Mouse (Mus musculus) neural tube, embryonic 10.5 days (tissue): ENCODE results near the gene Rbpjl.

ENCODE experiments used
- DNase-seq: peaks from one replicate; pipeline ENCODE4 v3.0.0-alpha.2; 2017; ENCODE audit warnings: low spot score; ENCODE audit errors: extremely low spot score

Gene Rbpjl

GRCm38 (mm10) chr2:164443460-164444000 lies 40.6 kb downstream of the Rbpjl start, which contains the start of gene Sdc4:
TSS of gene Sdc4 (minus strand) at chr2:164443887.
- no peak for DNase-seq

GRCm38 (mm10) chr2:164444701-164445100 lies 41.8 kb downstream of the Rbpjl start:
- DNase-seq = no peak

- DNase-seq = no peak
Observed at GRCm38 (mm10) chr2:164445399-164446085, 42.6 kb downstream of the Rbpjl start.

- DNase-seq = no peak
Observed at GRCm38 (mm10) chr2:164446086-164446469, 43.1 kb downstream of the Rbpjl start.

GRCm38 (mm10) chr2:164448140-164448539 lies 45.2 kb downstream of the Rbpjl start:
- no peak for DNase-seq

- no peak for DNase-seq
Observed at GRCm38 (mm10) chr2:164448921-164449320, 46.0 kb downstream of the Rbpjl start.

GRCm38 (mm10) chr2:164449341-164450042 lies 46.6 kb downstream of the Rbpjl start:
- DNase-seq = no peak

GRCm38 (mm10) chr2:164452000-164452676 lies 49.2 kb downstream of the Rbpjl start:
- peak; percentile 53 for DNase-seq

GRCm38 (mm10) chr2:164453047-164453757 lies 50.3 kb downstream of the Rbpjl start:
- no peak for DNase-seq

- DNase-seq = no peak
Observed at GRCm38 (mm10) chr2:164453887-164454500, 51.1 kb downstream of the Rbpjl start.

- no peak for DNase-seq
Observed at GRCm38 (mm10) chr2:164454846-164455245, 51.9 kb downstream of the Rbpjl start.

- no peak for DNase-seq
Observed at GRCm38 (mm10) chr2:164455421-164456190, 52.7 kb downstream of the Rbpjl start.

- DNase-seq = no peak
Observed at GRCm38 (mm10) chr2:164456413-164456812, 53.5 kb downstream of the Rbpjl start.

- peak; percentile 36 for DNase-seq
Observed at GRCm38 (mm10) chr2:164456864-164457300, 53.9 kb downstream of the Rbpjl start, which contains the start of gene Sys1. TSS of gene Sys1 (plus strand) at chr2:164456964.

GRCm38 (mm10) chr2:164457942-164458341 lies 55.0 kb downstream of the Rbpjl start:
- no peak for DNase-seq

- no peak for DNase-seq
Observed at GRCm38 (mm10) chr2:164458535-164458934, 55.6 kb downstream of the Rbpjl start.

GRCm38 (mm10) chr2:164460745-164461551 lies 58.0 kb downstream of the Rbpjl start, which contains the start of gene Gm20458:
TSS of gene Gm20458 (plus strand) at chr2:164460967.
- peak; percentile 96 for DNase-seq
